Mouse (Mus musculus) T-cell, adult 2 months (primary cell): ENCODE data around the gene Asphd1.
"Not testable (repeated sequence)": the region's sequence is repeated elsewhere in the genome, so short reads cannot be mapped to it uniquely, and the experiment has no call there.

Source experiments
- DNase-seq: peaks from one replicate; pipeline ENCODE4 v3.0.0; 2022; ENCODE audit warnings: low spot score

The Asphd1 gene

GRCm38 (mm10) chr7:126950647-126951615, 1.5 kb upstream of the Asphd1 start:
- no peak for DNase-seq

- DNase-seq = peak; percentile 77
Observed at GRCm38 (mm10) chr7:126949793-126950646, 638 bp upstream of the Asphd1 start, which contains the start of gene Sez6l2. Gene Sez6l2, plus strand, starts transcription at chr7:126950563.

- no peak for DNase-seq
Observed at GRCm38 (mm10) chr7:126948626-126949025, 756 bp downstream of the Asphd1 start.

- DNase-seq = peak; percentile 39
Observed at GRCm38 (mm10) chr7:126946530-126946929, 2.9 kb downstream of the Asphd1 start.

GRCm38 (mm10) chr7:126941801-126942200, 7.6 kb downstream of the Asphd1 start:
- DNase-seq = no peak

DNA sequence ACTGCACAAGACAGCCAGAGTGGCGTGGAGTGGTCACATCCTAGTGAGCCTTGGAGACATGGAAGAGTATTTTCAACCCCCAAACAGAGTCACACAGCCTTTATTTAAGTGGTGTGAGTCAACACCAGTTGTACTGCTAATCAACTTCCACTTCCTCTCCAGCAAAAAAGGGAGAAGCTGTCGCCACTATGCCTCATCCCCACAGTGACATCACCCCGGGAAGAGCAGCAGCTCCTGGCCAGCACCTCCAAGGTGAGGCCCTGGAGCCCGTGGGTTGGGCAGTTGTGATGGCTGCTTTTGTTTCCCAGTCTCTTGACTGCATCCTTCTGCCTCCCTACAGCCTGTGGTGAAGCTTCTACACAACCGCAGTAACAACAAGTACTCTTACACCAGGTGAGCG, 8.2 kb downstream of the Asphd1 start:
- DNase-seq = no peak

DNA sequence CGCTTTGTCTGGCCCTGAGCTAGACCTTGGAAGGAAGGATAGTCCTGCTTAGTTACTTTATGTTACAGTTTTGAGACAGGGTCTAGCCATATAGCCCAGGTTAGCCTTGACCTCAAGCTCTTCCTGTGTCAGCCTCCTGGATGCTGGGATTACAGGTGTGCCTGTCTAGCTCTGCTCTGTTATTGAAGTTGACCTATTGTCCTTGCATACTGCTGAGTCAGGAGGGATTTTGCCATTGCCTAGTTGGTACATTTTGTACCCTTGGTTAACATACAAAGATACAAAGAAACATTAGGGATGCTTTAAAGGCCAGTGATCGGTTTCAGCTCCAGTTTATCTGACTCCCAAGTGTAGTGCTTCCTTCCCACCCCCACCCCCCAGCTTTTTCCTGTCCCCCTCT, 16.7 kb downstream of the Asphd1 start:
- DNase-seq = no peak

- no peak for DNase-seq
Observed at GRCm38 (mm10) chr7:126929046-126929445, 20.3 kb downstream of the Asphd1 start.

GRCm38 (mm10) chr7:126928384-126929037, 20.9 kb downstream of the Asphd1 start, which contains the start of gene Kctd13:
Gene Kctd13, plus strand, starts transcription at chr7:126928879.
- peak; percentile 94 for DNase-seq

DNA sequence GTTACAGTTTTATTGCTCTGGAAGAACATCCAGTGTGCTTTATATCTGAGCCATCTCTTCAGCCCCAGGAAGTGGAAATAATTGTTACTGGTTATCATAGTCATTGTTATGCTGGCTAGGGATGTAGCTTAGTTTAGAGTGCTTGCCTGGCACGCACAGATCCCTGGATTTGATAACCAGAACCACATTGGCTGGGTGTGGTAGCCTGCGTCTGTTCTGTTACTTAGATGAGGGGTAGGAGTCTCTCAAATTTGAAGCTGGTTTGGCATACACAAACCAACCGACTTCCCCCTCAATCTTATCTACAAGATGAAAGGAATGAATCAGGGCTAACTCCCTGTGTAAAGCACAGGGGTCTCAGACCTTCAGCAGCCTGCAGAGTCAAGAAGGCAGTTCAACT, 23.1 kb downstream of the Asphd1 start:
- DNase-seq = no peak

DNA sequence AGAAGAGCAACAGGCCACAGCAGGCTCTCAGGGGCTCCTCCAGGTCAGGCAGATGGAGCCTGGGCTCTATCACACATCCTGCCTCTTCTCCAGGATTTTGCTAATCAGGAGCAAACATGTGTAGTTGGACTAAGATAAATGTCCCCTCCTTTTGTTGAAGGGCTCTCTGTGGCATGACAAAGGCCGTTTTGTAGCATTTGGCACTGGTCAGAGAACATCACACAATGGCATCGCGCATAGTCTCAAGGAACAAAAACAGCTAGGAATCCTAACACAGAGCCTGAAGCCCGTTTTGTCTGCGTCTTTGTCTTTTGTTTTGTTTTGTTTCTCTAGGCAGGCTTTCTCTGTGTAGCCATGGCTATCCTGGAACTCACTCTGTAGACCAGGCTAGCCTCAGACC, 25.4 kb downstream of the Asphd1 start:
- no peak for DNase-seq

DNA sequence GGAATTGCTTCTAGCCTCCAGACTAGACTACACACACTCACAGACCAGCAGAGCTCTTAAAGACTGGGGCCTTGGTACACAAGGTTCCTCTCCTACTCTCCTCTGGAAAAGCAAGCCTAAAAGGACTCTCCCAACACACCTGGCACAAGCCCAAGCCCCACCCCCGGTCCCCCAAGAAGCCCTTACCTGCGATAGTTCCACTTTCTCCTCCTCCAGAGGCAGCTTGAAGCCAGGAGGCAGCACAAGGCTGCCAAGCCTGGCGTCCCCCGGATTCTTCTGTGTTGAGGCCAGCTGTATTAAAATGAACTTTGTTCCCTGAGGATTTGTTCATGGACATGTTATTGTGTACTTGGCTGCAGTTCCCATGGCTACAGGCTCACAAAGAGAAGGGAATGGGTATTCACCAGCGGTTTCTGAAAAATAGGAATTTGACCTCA, 26.7 kb downstream of the Asphd1 start, which contains the start of gene Tmem219:
Tmem219 (minus strand) TSS at position 294 of the 437 bp plus-strand sequence.
- DNase-seq = no peak

GRCm38 (mm10) chr7:126921563-126921962, 27.8 kb downstream of the Asphd1 start:
- no peak for DNase-seq

- DNase-seq = no peak
Observed at GRCm38 (mm10) chr7:126919973-126920372, 29.4 kb downstream of the Asphd1 start.

DNA sequence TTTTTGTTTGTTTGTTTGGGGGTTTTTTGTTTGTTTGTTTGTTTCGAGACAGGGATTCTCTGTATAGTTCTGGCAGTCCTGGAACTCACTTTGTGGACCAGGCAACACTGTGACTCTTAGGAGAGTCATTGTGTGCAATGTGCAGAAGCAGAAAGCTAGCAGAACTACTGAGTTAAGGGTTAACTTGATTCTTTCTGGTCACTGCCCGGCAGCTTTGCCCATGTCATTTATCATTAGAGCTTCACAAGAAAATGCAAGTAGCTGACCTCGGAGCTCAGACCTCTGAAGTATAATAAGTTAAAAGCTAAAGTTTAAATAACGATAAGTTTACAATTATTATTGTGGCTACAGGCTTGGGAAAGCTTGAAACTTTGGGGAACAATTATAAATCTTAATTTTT, 31.0 kb downstream of the Asphd1 start:
- not testable (repeated sequence) for DNase-seq

- no peak for DNase-seq
Observed at GRCm38 (mm10) chr7:126914844-126915243, 34.5 kb downstream of the Asphd1 start.

DNA sequence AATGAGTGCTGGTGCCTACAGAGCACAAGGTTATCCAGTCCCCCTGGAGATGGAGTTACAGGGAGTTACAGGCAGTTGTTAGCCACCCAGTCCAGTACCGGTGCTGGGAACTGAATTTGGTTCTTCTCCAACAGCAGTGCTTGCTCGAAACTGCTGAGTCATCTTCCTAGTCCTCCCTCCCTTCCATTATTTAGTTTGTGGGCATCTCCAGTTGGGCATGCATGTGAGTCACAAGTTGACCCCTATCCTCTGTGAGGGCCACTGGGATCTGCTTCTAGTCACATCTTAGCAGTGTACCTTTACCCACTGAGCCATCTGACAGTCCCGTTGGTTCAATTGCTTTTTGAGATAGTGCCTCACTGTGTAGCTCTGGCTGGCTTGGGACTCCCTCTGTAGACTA, 43.8 kb downstream of the Asphd1 start:
- no peak for DNase-seq

DNA sequence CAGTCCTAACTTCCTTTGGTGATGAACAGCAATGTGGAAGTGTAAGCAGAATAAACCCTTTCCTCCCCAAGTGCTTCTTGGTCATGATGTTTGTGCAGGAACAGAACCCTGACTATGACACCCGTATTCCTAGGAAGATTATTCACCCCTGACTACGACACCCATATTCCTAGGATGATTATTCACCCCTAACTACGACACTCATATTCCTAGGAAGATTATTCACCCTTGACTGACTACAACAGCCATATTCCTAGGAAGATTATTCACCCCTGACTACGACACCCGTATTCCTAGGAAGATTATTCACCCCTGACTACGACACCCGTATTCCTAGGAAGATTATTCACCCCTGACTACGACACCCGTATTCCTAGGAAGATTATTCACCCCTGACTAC, 49.6 kb downstream of the Asphd1 start:
- not testable (repeated sequence) for DNase-seq

DNA sequence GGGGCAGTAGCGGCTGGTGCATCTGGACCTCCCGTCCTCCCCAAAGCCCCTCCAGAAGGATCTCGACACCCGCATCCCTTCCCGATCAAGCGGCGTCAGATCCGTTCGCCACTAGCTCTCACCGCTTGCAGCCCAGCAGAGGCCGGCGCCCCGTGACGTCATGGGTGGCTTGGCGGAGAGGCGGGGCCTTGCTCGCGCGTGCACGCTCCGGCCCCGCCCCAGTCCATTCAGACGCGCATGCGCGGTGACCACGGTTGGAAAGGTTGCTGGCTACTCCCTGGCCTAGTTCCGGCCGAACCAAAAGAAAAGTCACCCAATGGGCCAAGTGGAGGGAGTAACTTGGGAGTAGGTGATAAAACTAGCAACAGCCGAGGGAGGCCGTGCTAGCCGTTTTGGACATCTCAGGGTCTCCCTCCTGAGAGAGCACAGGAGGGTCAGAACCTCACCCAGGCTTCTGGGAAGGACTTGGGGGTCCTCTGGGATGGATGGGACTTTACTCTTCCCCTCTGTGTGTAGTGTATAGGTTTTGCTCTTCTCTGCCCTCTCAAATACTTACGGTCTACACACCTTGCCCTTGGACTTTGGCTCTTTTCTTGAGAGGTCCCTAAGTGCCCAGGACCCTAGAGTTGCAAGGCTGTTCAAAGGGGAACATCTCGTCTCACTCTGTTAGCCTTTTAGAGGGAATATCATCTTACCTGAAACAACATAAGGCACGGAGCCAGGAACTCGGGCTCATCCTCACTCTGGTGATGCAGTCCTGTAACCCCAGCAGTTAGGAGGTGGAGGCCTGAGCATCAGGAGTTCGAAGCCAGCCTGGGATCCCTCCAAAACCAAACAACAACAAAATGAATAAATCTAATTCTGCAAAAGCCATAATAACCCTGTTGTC, 51.0 kb downstream of the Asphd1 start:
- DNase-seq = peak; percentile 84

- DNase-seq = peak; percentile 4
Observed at GRCm38 (mm10) chr7:126897390-126898101, 51.8 kb downstream of the Asphd1 start.
